Mouse (Mus musculus): ENCODE data around the gene Rhoh. TPM values are rescaled to one million over a fixed set of nuclear protein-coding genes. Genes with fewer than 3 reads are reported as not detected.

The Rhoh gene
- 0.27 and 1.8 TPM in 2 replicates for polyA plus RNA-seq (2012; rRNA removed)

DNA sequence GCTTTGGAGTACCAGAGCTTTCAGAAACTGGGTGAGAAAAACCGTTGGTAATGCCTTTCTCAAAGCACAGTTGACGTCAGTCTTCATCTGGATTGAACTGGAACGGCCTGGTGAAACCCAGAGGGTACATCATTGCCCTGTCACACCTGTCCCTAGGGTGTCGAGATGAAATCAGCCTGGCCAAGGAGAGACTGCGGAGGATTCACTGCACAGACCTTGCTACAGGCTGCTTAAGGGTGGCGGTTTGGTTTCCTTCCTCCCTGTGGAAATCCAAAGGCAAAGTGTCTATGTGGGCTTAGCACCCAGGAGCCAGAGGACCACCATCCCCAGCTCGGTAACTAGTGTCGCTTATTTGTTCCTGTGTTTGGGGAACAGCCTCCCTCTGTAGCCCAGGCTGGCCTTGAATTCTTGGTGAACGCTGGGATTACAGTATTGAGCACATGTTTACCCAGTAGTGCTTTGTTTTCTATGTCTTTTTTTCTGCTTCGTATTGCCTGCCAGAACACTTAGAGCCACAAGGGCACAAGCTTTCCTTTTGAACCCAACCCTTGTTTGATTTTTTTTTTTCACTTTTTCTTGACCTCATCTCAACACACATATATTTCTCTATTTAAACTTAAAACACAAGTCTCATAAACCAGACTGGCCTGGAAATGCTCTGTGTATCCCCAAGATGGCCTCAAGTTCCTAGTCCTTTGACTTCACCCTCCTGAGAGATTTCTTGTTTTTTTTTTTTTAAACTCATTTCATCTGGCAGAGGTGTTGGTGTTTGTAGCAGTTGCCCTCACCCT lies at the start of gene Rhoh:
Rhoh (plus strand) TSS at position 60 of the 791 bp plus-strand sequence.
- no peaks in the 10 kb centered on the region for H3K27me3 ChIP-seq (replicated peaks; ENCODE audit: control insufficient read depth, insufficient read depth, low read length)
- H3K4me1 ChIP-seq (ENCODE audit: control insufficient read depth, insufficient read depth, low read length) = no peaks in the 10 kb centered on the region
- no peak for DNase-seq
- H3K4me3 ChIP-seq (ENCODE audit: insufficient read depth, low read depth, low read length) = no peak within 1 kb of the TSS
- no peaks in the 10 kb centered on the region for H3K36me3 ChIP-seq (ENCODE audit: control insufficient read depth, insufficient read depth, low read length)
- H3K27ac ChIP-seq (ENCODE audit: insufficient read depth, low read depth, low read length) = no peak within 1 kb of the TSS
- 79% methylated on average over 10 of the region's 10 CpGs for WGBS
- no peak for TF ChIP-seq CTCF (conservative IDR thresholded peaks at IDR 0.05; ENCODE audit: insufficient read depth, insufficient read length, low read depth, low read length)
- no peak for TF ChIP-seq POLR2A (IDR thresholded peaks at IDR 0.05; ENCODE audit: low read depth, low read length)

DNA sequence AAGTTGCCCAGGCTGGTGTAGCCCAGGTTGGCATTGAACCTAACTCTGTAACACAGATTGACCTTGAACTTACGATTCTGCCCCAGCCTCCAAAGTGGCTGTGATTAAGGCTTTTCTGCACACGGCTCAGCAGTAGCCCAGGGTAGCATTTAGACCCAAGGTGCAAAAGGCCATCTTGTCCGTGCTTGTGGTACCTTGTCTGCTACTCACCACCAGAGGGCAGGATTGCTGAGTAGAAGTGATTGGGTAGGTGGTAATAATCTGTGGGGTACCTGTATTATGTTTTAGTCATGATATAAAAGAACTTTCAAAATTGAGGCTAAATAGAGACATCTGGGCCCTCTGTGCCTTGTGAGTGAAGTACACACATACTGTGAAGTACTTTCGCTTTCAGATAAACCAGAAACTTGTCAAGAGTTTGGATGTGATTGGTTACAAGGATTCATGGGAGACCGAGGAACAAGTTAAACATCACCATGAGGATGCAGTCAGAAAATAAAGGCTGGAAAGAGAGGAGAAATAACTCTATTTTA lies 37.3 kb upstream of the Rhoh start:
- Histone ChIP-seq H3K4me1 (ENCODE audit: control insufficient read depth, insufficient read depth, low read length) (no peaks in the 10 kb centered on the region), H3K27me3 (replicated peaks; ENCODE audit: control insufficient read depth, insufficient read depth, low read length) (no peaks in the 10 kb centered on the region), H3K27ac (ENCODE audit: insufficient read depth, low read depth, low read length) (no peak overlapping the region), H3K4me3 (ENCODE audit: insufficient read depth, low read depth, low read length) (no peak overlapping the region), H3K36me3 (ENCODE audit: control insufficient read depth, insufficient read depth, low read length) (no peaks in the 10 kb centered on the region; the same call in 1 of the 2 replicates)
- peak; percentile 58 for DNase-seq
- TF ChIP-seq POLR2A (IDR thresholded peaks at IDR 0.05; ENCODE audit: low read depth, low read length) (no peak), CTCF (conservative IDR thresholded peaks at IDR 0.05; ENCODE audit: insufficient read depth, insufficient read length, low read depth, low read length) (peak; percentile 70)
- WGBS = 59% methylated on average over 5 of the region's 5 CpGs

DNA sequence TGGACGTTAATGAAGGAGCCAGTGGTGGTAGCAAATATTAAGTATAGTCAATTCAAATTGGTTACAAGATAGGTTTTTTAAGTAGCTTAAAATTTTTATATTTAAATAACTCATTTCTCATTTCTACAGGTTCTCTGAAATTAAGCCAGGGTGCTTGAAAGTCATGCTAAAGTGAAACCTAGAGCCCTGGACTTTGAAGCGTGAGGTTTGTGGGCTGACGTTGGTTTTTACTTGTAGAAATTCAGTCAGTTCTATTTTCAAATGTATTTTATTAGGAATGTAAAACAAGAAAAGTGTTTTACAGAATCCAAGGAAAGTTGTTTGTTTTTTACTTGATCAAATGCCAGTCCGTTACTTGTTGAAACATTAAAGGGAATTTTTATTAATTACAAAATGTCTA lies 34.5 kb upstream of the Rhoh start:
- 93% methylated on average over 4 of the region's 4 CpGs for WGBS
- Histone ChIP-seq H3K27me3 (replicated peaks; ENCODE audit: control insufficient read depth, insufficient read depth, low read length) (no peaks in the 10 kb centered on the region), H3K4me3 (ENCODE audit: insufficient read depth, low read depth, low read length) (no peak overlapping the region), H3K27ac (ENCODE audit: insufficient read depth, low read depth, low read length) (no peak overlapping the region), H3K4me1 (ENCODE audit: control insufficient read depth, insufficient read depth, low read length) (no peaks in the 10 kb centered on the region), H3K36me3 (ENCODE audit: control insufficient read depth, insufficient read depth, low read length) (no peaks in the 10 kb centered on the region)
- no peak for TF ChIP-seq POLR2A (IDR thresholded peaks at IDR 0.05; ENCODE audit: low read depth, low read length)
- no peak for DNase-seq

DNA sequence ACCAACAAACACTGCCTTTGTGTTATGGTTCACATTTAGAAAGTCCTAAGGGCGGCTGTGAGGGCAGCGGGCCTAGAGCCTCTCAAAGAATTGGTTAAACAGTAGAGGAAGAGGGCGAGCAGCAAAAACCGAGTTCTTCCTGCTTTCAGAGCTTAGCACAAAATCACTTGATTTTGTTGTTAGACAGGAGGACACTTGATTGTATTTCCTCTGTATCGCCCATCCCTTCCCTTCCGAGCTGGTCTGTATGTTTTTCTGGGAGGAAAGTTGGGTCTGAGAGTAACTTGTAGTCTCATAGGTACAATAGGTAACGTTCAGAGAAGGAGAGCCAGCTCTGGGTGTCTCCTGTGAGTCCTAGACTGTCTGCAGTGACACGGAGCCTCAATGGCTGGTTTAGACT lies 33.9 kb upstream of the Rhoh start:
- no peak overlapping the region for H3K27ac ChIP-seq (ENCODE audit: insufficient read depth, low read depth, low read length)
- TF ChIP-seq POLR2A (IDR thresholded peaks at IDR 0.05; ENCODE audit: low read depth, low read length) (no peak), CTCF (conservative IDR thresholded peaks at IDR 0.05; ENCODE audit: insufficient read depth, insufficient read length, low read depth, low read length) (no peak)
- no peaks in the 10 kb centered on the region for H3K36me3 ChIP-seq (ENCODE audit: control insufficient read depth, insufficient read depth, low read length)
- 89% methylated on average over 8 of the region's 8 CpGs for WGBS
- no peak for DNase-seq
- H3K27me3 ChIP-seq (replicated peaks; ENCODE audit: control insufficient read depth, insufficient read depth, low read length) = no peaks in the 10 kb centered on the region
- H3K4me1 ChIP-seq (ENCODE audit: control insufficient read depth, insufficient read depth, low read length) = no peaks in the 10 kb centered on the region
- H3K4me3 ChIP-seq (ENCODE audit: insufficient read depth, low read depth, low read length) = no peak overlapping the region

DNA sequence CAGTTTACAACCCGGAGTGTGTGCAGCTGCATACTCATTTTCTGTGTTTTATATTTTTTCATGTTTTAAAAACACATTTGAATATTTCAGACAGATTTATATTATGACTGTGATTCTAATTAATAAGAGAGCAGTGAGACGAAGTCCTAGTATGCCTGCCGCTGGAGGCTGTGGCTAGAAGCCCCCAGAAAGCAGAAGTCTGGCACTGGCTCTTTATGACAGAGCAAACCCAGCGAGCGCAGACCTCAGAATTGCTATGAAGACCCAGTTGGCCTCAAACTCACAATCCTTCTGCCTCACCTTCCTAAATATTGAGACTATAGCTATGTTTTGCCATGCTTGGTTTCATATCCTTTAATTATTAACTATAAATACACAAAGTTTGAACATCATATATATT lies 32.8 kb upstream of the Rhoh start:
- no peaks in the 10 kb centered on the region for H3K36me3 ChIP-seq (ENCODE audit: control insufficient read depth, insufficient read depth, low read length)
- H3K4me3 ChIP-seq (ENCODE audit: insufficient read depth, low read depth, low read length) = no peak overlapping the region
- WGBS = 94% methylated on average over 5 of the region's 5 CpGs
- no peak for DNase-seq
- TF ChIP-seq POLR2A (IDR thresholded peaks at IDR 0.05; ENCODE audit: low read depth, low read length) = no peak
- no peak for TF ChIP-seq CTCF (conservative IDR thresholded peaks at IDR 0.05; ENCODE audit: insufficient read depth, insufficient read length, low read depth, low read length)
- no peaks in the 10 kb centered on the region for H3K27me3 ChIP-seq (replicated peaks; ENCODE audit: control insufficient read depth, insufficient read depth, low read length)
- no peak overlapping the region for H3K27ac ChIP-seq (ENCODE audit: insufficient read depth, low read depth, low read length)
- H3K4me1 ChIP-seq (ENCODE audit: control insufficient read depth, insufficient read depth, low read length) = no peaks in the 10 kb centered on the region

DNA sequence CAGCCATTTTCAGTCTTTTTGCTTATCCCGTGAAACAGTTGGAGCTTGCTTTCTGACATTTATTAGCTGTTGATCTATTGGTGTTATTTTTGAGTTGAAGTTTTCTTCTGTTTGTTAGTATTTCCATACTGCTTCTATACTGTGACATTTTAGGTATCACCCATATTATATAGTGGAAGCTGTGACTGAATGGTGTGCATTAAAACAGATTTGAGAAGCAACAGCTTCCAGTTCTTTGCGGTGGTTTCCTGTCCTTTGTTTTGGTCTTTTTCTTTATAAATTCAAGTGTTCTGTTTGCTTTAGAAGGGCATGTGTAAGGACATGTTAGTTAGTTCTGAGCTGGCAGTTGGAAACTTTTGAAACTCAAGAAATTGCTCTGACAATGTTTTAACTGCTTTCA lies 32.0 kb upstream of the Rhoh start:
- Histone ChIP-seq H3K4me1 (ENCODE audit: control insufficient read depth, insufficient read depth, low read length) (no peaks in the 10 kb centered on the region), H3K36me3 (ENCODE audit: control insufficient read depth, insufficient read depth, low read length) (no peaks in the 10 kb centered on the region), H3K27ac (ENCODE audit: insufficient read depth, low read depth, low read length) (no peak overlapping the region), H3K27me3 (replicated peaks; ENCODE audit: control insufficient read depth, insufficient read depth, low read length) (no peaks in the 10 kb centered on the region), H3K4me3 (ENCODE audit: insufficient read depth, low read depth, low read length) (no peak overlapping the region)
- TF ChIP-seq CTCF (conservative IDR thresholded peaks at IDR 0.05; ENCODE audit: insufficient read depth, insufficient read length, low read depth, low read length) (no peak), POLR2A (IDR thresholded peaks at IDR 0.05; ENCODE audit: low read depth, low read length) (no peak)
- DNase-seq = no peak
- WGBS = 63% methylated on average over 2 of the region's 2 CpGs

DNA sequence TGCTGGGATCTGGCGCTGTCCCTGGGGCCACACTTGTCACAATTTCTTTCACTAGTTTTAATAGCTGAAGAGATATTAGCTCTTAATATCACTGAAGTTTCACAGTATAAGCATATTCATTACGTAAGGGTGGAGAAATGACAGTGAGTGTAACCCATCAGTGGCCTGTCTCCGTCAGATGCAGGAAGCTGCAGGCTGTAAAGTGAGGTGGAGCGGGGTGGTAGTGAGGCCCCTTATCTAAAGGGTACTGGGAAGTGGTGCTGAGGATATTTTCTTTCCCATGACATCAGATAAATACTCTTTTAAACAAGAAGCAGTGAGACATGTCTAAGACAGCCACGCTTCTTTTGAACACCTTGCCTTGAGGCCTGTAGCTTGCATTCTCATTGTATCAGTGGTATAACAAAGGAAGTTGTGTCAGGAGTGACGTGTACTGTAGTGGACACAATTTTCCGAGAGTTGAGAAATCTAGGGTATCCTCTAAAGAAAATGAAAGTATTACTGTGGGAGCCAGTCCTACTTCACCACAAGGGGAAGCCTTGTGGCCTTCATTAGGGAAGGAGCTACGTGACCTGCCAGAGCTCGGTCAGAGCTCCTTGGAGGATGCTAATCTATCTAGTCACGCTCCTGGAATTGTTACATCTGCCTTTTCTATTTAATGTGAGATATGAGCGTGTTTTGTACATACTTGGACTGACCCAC lies 28.9 kb upstream of the Rhoh start:
- TF ChIP-seq CTCF (conservative IDR thresholded peaks at IDR 0.05; ENCODE audit: insufficient read depth, insufficient read length, low read depth, low read length) = no peak
- TF ChIP-seq POLR2A (IDR thresholded peaks at IDR 0.05; ENCODE audit: low read depth, low read length) = no peak
- WGBS = 92% methylated on average over 11 of the region's 11 CpGs
- Histone ChIP-seq H3K36me3 (ENCODE audit: control insufficient read depth, insufficient read depth, low read length) (no peaks in the 10 kb centered on the region), H3K4me3 (ENCODE audit: insufficient read depth, low read depth, low read length) (no peak overlapping the region), H3K4me1 (ENCODE audit: control insufficient read depth, insufficient read depth, low read length) (no peaks in the 10 kb centered on the region), H3K27ac (ENCODE audit: insufficient read depth, low read depth, low read length) (no peak overlapping the region), H3K27me3 (replicated peaks; ENCODE audit: control insufficient read depth, insufficient read depth, low read length) (no peaks in the 10 kb centered on the region)
- DNase-seq = no peak
